Mouse (Mus musculus) kidney, embryonic 16.5 days (tissue): ENCODE data around the gene Trim43a. TPM values are rescaled to one million over a fixed set of nuclear protein-coding genes. Genes with fewer than 3 reads are reported as not detected.
"Not testable (repeated sequence)": the region's sequence is repeated elsewhere in the genome, so short reads cannot be mapped to it uniquely, and the experiment has no call there.

Source experiments
- ATAC-seq: fragments of 200-750 bp; cut with Nextera tagmentation; 2 replicates; pipeline ENCODE4 v1.8.0; 2017; ENCODE audit warnings: moderate TSS enrichment; ENCODE audit not compliant: low FRiP score, low TSS enrichment
- H3K27ac ChIP-seq: fragments of 300-500 bp; sonication (generic); 2 replicates; pipeline ENCODE4 v1.5.1; 2014; ENCODE audit warnings: low read length
- H3K27me3 ChIP-seq: fragments of 300-500 bp; sonication (generic); 2 replicates; pipeline ENCODE4 v1.6.1; 2014; ENCODE audit warnings: low read length, control low read depth, mixed read lengths; ENCODE audit not compliant: insufficient read depth
- H3K36me3 ChIP-seq: fragments of 300-500 bp; sonication (generic); 2 replicates; pipeline ENCODE4 v1.6.1; 2014; ENCODE audit warnings: low read length, control low read depth, mixed read lengths; ENCODE audit not compliant: insufficient read depth
- H3K4me1 ChIP-seq: fragments of 300-500 bp; sonication (generic); 2 replicates; pipeline ENCODE4 v1.6.1; 2014; ENCODE audit warnings: low read length, control low read depth, mixed read lengths; ENCODE audit not compliant: insufficient read depth
- H3K4me2 ChIP-seq: fragments of 300-500 bp; sonication (generic); replicated peaks from 2 replicates; pipeline ENCODE4 v1.6.1; 2014; ENCODE audit warnings: low read depth, low read length
- H3K4me3 ChIP-seq: fragments of 300-500 bp; sonication (generic); 2 replicates; pipeline ENCODE4 v1.5.1; 2014; ENCODE audit warnings: mild to moderate bottlenecking, low read length
- H3K9ac ChIP-seq: fragments of 300-500 bp; sonication (generic); replicated peaks from 2 replicates; pipeline ENCODE4 v1.6.1; 2014; ENCODE audit warnings: low read length
- H3K9me3 ChIP-seq: fragments of 300-500 bp; sonication (generic); 2 replicates; pipeline ENCODE4 v1.6.1; 2016; ENCODE audit warnings: low read length, control low read depth
- WGBS: fragments of 180-500 bp; shearing (Covaris S2); extraction: QIAGEN DNeasy Blood & Tissue Kit; methylation state at CpG from one replicate; pipeline ENCODE4 v1.1.7; 2014; 5-methylcytosine and 5-hydroxymethylcytosine counted together
- polyA plus RNA-seq: library from polyadenylated mRNA; unstranded; fragments of >200 nt; fragmentation: Nextera tagmentation; extraction: Ambion mirVana; gene quantifications from 2 replicates; pipeline ENCODE4 v1.2.1, GENCODE M21; 2015

The Trim43a gene
- 0.07 and 0.09 TPM in 2 replicates for polyA plus RNA-seq

- 96% methylated on average over 2 of the region's 2 CpGs for WGBS
- H3K9ac ChIP-seq, H3K27me3 ChIP-seq, H3K4me1 ChIP-seq, H3K36me3 ChIP-seq, H3K4me3 ChIP-seq, H3K9me3 ChIP-seq, H3K27ac ChIP-seq, ATAC-seq, H3K4me2 ChIP-seq: not testable (repeated sequence)
These were observed at the start of gene Trim43a for GRCm38 (mm10) chr9:88580591-88580990. Trim43a (plus strand) TSS chr9:88580891.

DNA sequence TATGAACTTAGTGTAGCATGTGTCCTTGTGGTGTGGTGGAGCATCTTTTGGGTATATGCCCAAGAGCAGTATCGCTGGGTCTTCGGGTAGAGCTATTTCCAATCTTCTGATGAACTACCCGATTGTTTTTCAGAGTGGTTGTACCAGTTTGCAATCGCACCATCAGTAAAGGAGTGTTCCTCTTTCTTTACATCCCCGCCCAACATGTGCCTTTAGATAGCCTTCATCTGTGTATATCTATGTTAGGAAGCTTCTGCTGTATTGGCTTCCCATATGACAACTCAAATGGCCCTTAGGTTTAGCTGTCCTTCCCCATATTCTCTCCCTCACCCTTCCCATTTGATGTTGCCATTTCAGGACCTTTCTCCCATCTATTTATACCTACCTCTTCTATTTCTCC lies 46.6 kb upstream of the Trim43a start:
- H3K4me3 ChIP-seq: no peak overlapping the region

DNA sequence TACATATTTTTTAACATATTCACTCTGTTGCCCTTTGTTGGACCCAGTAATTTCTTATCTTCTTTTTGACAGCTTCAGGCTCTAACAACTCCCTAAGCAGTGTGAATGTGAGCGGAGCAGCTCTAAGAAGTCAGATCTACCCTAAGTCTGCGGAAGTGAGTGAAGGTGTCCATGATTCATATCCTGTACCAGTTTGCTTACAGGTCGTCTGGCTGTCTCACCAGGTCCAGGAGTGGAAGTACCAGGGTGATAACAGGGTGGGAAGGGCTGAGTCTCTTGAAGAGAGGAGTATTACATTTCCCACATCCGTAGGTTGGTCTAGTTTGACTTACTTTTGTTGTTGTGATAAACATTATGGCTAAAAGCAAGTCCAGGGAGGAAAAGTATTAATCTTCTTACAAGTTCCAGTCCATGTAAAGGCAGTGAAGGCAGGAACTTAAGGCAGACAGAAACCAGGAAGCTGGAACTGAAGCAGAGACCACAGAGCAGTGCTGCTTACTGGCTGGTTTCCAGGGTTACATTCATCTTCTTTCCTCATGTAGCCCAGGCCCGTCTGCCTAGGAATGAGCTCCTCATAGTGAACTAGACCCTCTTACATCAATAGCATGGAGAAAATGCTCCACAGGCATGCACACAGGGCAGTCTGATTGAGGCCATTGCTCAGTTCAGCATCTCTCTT lies 41.0 kb upstream of the Trim43a start:
- H3K4me2 ChIP-seq: no peak overlapping the region
- WGBS: 62% methylated on average over 5 of the region's 5 CpGs
- H3K36me3 ChIP-seq: no peaks in the 10 kb centered on the region
- H3K9me3 ChIP-seq: no peaks in the 10 kb centered on the region
- no peak overlapping the region for H3K27ac ChIP-seq
- no peak for ATAC-seq
- no peaks in the 10 kb centered on the region for H3K27me3 ChIP-seq
- H3K4me1 ChIP-seq: no peaks in the 10 kb centered on the region
- H3K9ac ChIP-seq: no peak overlapping the region
- H3K4me3 ChIP-seq: no peak overlapping the region

More for the DNA sequence above, 46.6 kb upstream of the Trim43a start:
- 93% methylated on average over 5 of the region's 5 CpGs for WGBS
- no peak overlapping the region for H3K27ac ChIP-seq
- no peak overlapping the region for H3K4me2 ChIP-seq
- no peak overlapping the region for H3K9ac ChIP-seq
- no peaks in the 10 kb centered on the region for H3K36me3 ChIP-seq
- H3K4me1 ChIP-seq: no peaks in the 10 kb centered on the region
- no peaks in the 10 kb centered on the region for H3K27me3 ChIP-seq
- no peaks in the 10 kb centered on the region for H3K9me3 ChIP-seq
- ATAC-seq: no peak

DNA sequence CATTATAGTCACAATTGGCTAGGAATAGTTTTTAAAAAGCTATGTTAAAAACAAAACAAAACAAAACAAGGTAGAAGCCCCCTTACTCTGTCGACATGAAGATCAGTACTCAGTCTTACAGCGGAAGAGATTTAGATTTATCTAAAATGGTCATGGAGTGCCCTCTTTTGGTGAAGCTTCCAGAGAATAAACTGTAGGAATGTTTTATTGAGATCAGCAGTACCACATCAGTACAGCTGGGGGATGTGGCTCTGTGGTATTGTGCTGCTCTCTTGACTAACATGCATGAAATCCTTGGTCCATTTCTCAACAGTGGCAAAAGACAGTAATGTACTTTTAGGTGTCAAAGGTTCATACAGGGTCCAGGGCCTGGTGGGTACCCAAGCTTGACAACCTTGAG lies 37.9 kb upstream of the Trim43a start:
- 25% methylated on average over 2 of the region's 2 CpGs for WGBS
- Histone ChIP-seq H3K4me2 (no peak overlapping the region), H3K4me1 (no peaks in the 10 kb centered on the region), H3K9ac (no peak overlapping the region), H3K27ac (no peak overlapping the region), H3K9me3 (no peaks in the 10 kb centered on the region), H3K4me3 (no peak overlapping the region), H3K27me3 (no peaks in the 10 kb centered on the region), H3K36me3 (no peaks in the 10 kb centered on the region)
- ATAC-seq: peak; percentile 44; the same call in 1 of the 2 replicates

GRCm38 (mm10) chr9:88545534-88545933 lies 35.2 kb upstream of the Trim43a start:
- no peak overlapping the region for H3K9ac ChIP-seq
- 43% methylated on average over 3 of the region's 3 CpGs for WGBS

DNA sequence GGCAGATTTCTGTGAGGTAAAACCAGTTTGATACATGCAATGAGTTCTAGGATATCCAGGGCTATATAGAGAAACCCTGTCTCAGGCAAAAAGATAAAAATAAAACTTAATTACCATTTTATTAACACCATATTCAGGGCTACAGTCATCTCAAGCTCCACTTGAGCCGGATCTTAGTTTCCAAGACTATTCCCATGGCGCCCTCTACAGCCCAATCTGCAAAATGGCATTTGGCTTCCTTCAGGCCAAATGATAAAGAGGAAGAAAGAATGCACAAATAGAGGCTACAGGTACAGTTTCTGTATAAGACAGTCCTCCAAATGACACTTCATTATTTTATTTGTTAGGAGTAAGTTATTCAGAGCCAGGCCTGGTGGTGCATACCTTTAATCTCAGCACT lies 34.5 kb upstream of the Trim43a start:
- no peaks in the 10 kb centered on the region for H3K27me3 ChIP-seq
- H3K9me3 ChIP-seq: no peaks in the 10 kb centered on the region
- no peaks in the 10 kb centered on the region for H3K36me3 ChIP-seq
- H3K4me3 ChIP-seq: no peak overlapping the region
- no peak overlapping the region for H3K27ac ChIP-seq
- H3K4me1 ChIP-seq: peaks cover 11% of the 10 kb centered on the region; the same call in 1 of the 2 replicates
- no peak overlapping the region for H3K4me2 ChIP-seq
- no peak for ATAC-seq
- WGBS: 4% methylated on average over 2 of the region's 2 CpGs
- H3K9ac ChIP-seq: no peak overlapping the region

More at GRCm38 (mm10) chr9:88545534-88545933, 35.2 kb upstream of the Trim43a start:
- Histone ChIP-seq H3K4me3 (no peak overlapping the region), H3K4me1 (peaks cover 11% of the 10 kb centered on the region; the same call in 1 of the 2 replicates), H3K27me3 (no peaks in the 10 kb centered on the region), H3K27ac (no peak overlapping the region), H3K36me3 (no peaks in the 10 kb centered on the region), H3K9me3 (no peaks in the 10 kb centered on the region), H3K4me2 (no peak overlapping the region)
- no peak for ATAC-seq

DNA sequence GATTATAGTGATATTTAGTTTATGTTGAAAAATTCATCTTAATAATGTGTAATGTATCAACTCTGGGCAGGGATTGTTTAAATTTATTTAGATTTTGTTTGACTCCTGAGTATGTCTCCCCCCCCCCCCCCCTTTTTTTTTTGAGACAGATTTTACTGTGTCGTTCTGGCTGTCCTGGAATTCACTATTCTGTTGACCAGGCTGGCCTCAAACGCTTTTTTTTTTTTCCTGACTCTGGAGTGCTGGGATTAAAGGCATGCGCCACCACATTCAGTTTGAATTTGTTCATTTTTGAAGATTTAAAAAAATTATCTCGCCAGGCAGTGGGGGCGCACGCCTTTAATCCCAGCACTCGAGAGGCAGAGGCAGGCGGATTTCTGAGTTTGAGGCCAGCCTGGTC lies 34.0 kb upstream of the Trim43a start:
- H3K36me3 ChIP-seq: no peaks in the 10 kb centered on the region
- ATAC-seq: no peak
- H3K9ac ChIP-seq: no peak overlapping the region
- H3K27me3 ChIP-seq: no peaks in the 10 kb centered on the region
- H3K4me3 ChIP-seq: no peak overlapping the region
- no peak overlapping the region for H3K4me2 ChIP-seq
- H3K27ac ChIP-seq: no peak overlapping the region
- peaks cover 11% of the 10 kb centered on the region; the same call in 1 of the 2 replicates for H3K4me1 ChIP-seq
- WGBS: 64% methylated on average over 8 of the region's 8 CpGs
- H3K9me3 ChIP-seq: no peaks in the 10 kb centered on the region

DNA sequence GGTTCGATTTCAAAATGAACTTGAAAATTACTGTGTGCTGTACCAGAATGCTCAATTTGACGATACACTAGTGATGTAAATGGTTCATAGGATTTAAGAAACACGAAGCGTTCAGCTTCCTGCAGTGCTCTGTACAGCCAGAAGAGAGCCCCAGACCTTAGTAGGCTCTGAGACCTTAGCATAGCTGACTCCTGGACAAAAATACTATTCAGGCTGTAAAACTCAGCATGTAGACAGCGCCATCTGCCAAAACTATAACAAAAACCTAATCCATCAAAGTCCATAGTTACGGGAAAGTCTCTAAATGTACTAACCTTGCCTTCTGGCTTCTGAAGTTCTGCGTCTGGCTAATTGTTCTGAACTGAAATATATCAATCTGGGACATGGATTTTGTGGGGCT lies 33.4 kb upstream of the Trim43a start:
- no peaks in the 10 kb centered on the region for H3K27me3 ChIP-seq
- H3K9me3 ChIP-seq: no peaks in the 10 kb centered on the region
- H3K4me1 ChIP-seq: peaks cover 11% of the 10 kb centered on the region; the same call in 1 of the 2 replicates
- H3K36me3 ChIP-seq: no peaks in the 10 kb centered on the region
- H3K4me2 ChIP-seq: peak overlapping the region; percentile 58
- 20% methylated on average over 7 of the region's 7 CpGs for WGBS
- H3K9ac ChIP-seq: peak overlapping the region; percentile 73; the same call in 1 of the 2 replicates
- peak overlapping the region; percentile 43; the same call in 1 of the 2 replicates for H3K27ac ChIP-seq
- peak; percentile 77 for ATAC-seq
- H3K4me3 ChIP-seq: peak overlapping the region; percentile 70

DNA sequence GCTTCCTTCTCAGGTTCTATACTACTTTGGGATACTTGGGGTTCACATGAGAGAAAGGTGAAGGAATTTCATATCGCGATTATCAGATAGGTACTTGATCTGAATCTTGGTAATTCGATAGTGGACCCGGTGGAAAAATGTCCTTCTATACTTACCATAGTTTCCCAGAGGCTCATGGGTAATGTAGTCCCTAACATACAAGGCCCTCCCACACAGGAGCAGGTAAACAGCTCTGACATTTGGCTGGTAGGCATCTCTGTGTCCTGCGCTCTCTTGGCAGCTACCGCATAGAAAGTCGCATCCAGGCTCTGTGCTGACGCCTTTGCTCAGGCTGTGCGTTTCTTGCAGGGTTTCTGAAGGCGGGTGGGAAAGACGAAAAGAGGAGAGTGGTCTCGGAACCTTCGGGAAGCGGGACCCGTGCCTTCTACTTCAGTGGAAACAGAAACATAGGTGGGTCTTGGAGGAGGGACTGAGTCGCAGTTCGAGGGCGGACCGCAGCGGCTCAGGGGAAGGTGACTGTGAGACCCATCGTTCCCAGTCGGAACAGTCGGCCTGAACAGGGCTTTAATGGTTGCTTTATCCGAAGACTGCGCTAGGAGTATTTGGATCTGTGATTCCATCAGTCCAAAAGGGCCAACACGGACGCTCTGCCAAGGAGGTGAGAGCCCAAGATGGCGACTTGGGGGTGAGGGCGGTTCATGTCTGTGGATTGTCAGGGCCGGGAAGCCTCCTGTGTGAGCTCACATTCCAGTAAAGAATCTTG lies 32.7 kb upstream of the Trim43a start, which contains the start of gene Zfp949:
TSS of gene Zfp949 (plus strand) at position 170 of the 763 bp plus-strand sequence.
- ATAC-seq: peak; percentile 93
- peak within 1 kb of the TSS; percentile 58 for H3K4me2 ChIP-seq
- no peaks in the 10 kb centered on the region for H3K27me3 ChIP-seq
- peak within 1 kb of the TSS; percentile 74 for H3K27ac ChIP-seq
- peak within 1 kb of the TSS; percentile 73 for H3K9ac ChIP-seq
- under 1% methylated on average over 30 of the region's 30 CpGs for WGBS
- H3K4me1 ChIP-seq: peaks cover 11% of the 10 kb centered on the region; the same call in 1 of the 2 replicates
- peak within 1 kb of the TSS; percentile 70 for H3K4me3 ChIP-seq
- no peaks in the 10 kb centered on the region for H3K9me3 ChIP-seq
- no peaks in the 10 kb centered on the region for H3K36me3 ChIP-seq

DNA sequence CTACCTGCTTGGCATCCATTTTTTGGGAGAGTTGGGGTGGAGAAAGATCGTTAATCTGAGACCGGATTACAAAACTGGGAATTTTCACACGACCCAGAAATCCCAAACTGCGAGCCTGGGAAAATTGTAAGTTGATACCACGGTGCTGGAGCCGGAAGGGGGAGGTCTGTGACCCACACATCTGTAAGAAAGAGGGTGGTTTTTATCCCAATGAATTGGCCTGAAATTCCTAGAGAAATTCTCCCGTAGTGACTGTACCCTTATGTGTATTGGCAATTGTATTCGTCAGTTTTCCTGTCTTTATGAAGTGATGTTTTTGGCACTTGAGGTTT lies 32.1 kb upstream of the Trim43a start:
- WGBS: 4% methylated on average over 8 of the region's 8 CpGs

More for the DNA sequence above, 32.1 kb upstream of the Trim43a start:
- H3K4me3 ChIP-seq: peak overlapping the region; percentile 70
- no peaks in the 10 kb centered on the region for H3K36me3 ChIP-seq
- peak overlapping the region; percentile 73 for H3K9ac ChIP-seq
- peak overlapping the region; percentile 74 for H3K27ac ChIP-seq
- H3K9me3 ChIP-seq: no peaks in the 10 kb centered on the region
- peak overlapping the region; percentile 58 for H3K4me2 ChIP-seq
- H3K4me1 ChIP-seq: peaks cover 11% of the 10 kb centered on the region; the same call in 1 of the 2 replicates
- H3K27me3 ChIP-seq: no peaks in the 10 kb centered on the region
- ATAC-seq: no peak; the same call in 1 of the 2 replicates
